ENCODE assay signal across 10 mouse cellular contexts in genomic region chrX:13656721-13657120, GRCm38 (mm10). TPM values are rescaled to one million over a fixed set of nuclear protein-coding genes. Genes with fewer than 3 reads are reported as not detected.
DNase-seq lines count a peak whose midpoint lies in the region; ATAC-seq and TF ChIP-seq lines count a peak whose summit lies in the region.
"Had no signal": no experiment of that assay in that cellular context is flagged by ENCODE, and none has a peak within 500 bp of the region (broad histone marks: within the 10 kb centered on the region; RNA-seq: fewer than 3 reads in every experiment).

No protein-coding gene starts in this region.

- no peaks in the 10 kb centered on the region for H3K27me3 ChIP-seq in heart, postnatal 0 days (ENCODE audit: control insufficient read depth, insufficient read depth, low read length)
- H3K27me3 ChIP-seq in heart, embryonic 11.5 days (ENCODE audit: control insufficient read depth, insufficient read depth, low read length) = no peaks in the 10 kb centered on the region
- no peaks in the 10 kb centered on the region for H3K27me3 ChIP-seq in cerebellum, adult 2 months (ENCODE audit: control insufficient read depth, insufficient read depth, low read length)

- no peak for TF ChIP-seq POLR2A in cerebellum, adult 2 months (IDR thresholded peaks at IDR 0.05; ENCODE audit: borderline replicate concordance, insufficient read depth, low read length)

- 15% methylated on average over 1 of the region's 1 CpGs for WGBS in heart, postnatal 0 days
- 7% methylated on average over 1 of the region's 1 CpGs for WGBS in heart, embryonic 11.5 days (ENCODE audit: insufficient replicate concordance)
- 11% methylated on average over 1 of the region's 1 CpGs for WGBS in cerebellum, adult 2 months

- no peaks in the 10 kb centered on the region for H3K9me3 ChIP-seq in heart, postnatal 0 days (replicated peaks; ENCODE audit: control insufficient read depth, low read length)
- no peaks in the 10 kb centered on the region for H3K9me3 ChIP-seq in heart, embryonic 11.5 days (replicated peaks; ENCODE audit: control insufficient read depth, low read length)

- no peaks in the 10 kb centered on the region for H3K4me1 ChIP-seq in heart, postnatal 0 days (ENCODE audit: control insufficient read depth, insufficient read depth)
- H3K4me1 ChIP-seq in heart, embryonic 11.5 days (ENCODE audit: control insufficient read depth, insufficient read depth, low read length) = no peaks in the 10 kb centered on the region
- 0 out of 2 replicates have a peak, but pooled peaks cover 2% of the 10 kb centered on the region for H3K4me1 ChIP-seq in cerebellum, adult 2 months (ENCODE audit: control insufficient read depth, insufficient read depth, low read length)

- TF ChIP-seq CTCF in heart, postnatal 0 days (IDR thresholded peaks at IDR 0.05; ENCODE audit: low read depth) = peak; percentile 59
- no peak for TF ChIP-seq CTCF in cerebellum, adult 2 months (IDR thresholded peaks at IDR 0.05; ENCODE audit: borderline replicate concordance, insufficient read depth, low read depth, low read length)

- no peak for ATAC-seq in heart, postnatal 0 days (ENCODE audit: insufficient read depth, low read depth)
- no peak for ATAC-seq in heart, embryonic 11.5 days (replicated peaks; ENCODE audit: insufficient number of reproducible peaks, low FRiP score, low TSS enrichment)
- no peak for ATAC-seq in activated CD4-positive, CD25-positive, alpha-beta regulatory T cell, adult 4 months

- no peak overlapping the region for H3K4me2 ChIP-seq in heart, postnatal 0 days (ENCODE audit: low read depth, low read length)
- no peak overlapping the region for H3K4me2 ChIP-seq in heart, embryonic 11.5 days

- H3K36me3 ChIP-seq in heart, postnatal 0 days (replicated peaks; ENCODE audit: control insufficient read depth, insufficient read depth, low read length) = no peaks in the 10 kb centered on the region
- no peaks in the 10 kb centered on the region for H3K36me3 ChIP-seq in heart, embryonic 11.5 days (ENCODE audit: control insufficient read depth, insufficient read depth, low read length)

- DNase-seq in heart, postnatal 0 days (ENCODE audit: low spot score) = peak; percentile 16
- DNase-seq in urinary bladder, postnatal 14 days (ENCODE audit: low spot score) = peak; percentile 57
- DNase-seq in urinary bladder, postnatal 10 days (ENCODE audit: low spot score) = no peak
- peak; percentile 21 to 28 for DNase-seq in cerebellum, adult 2 months
- DNase-seq in induced T-regulatory cell, adult 2 months (ENCODE audit: low read depth) = peak; percentile 81
- DNase-seq in mesoderm, embryonic 11.5 days (ENCODE audit: low read depth, low spot score) = peak; percentile 56

- H3K27ac ChIP-seq in heart, postnatal 0 days (ENCODE audit: low read depth) = no peak overlapping the region
- no peak overlapping the region for H3K27ac ChIP-seq in heart, embryonic 11.5 days (ENCODE audit: low read depth, low read length)
- H3K27ac ChIP-seq in cerebellum, adult 2 months (ENCODE audit: insufficient read depth, low read length) = no peak overlapping the region

- no peak for TF ChIP-seq EP300 in heart, postnatal 0 days (IDR thresholded peaks at IDR 0.05; ENCODE audit: low read depth)

- no peak overlapping the region for H3K9ac ChIP-seq in heart, postnatal 0 days (replicated peaks; ENCODE audit: low read depth, low read length)
- H3K9ac ChIP-seq in heart, embryonic 11.5 days (ENCODE audit: low read depth, low read length) = no peak overlapping the region

- H3K4me3 ChIP-seq in heart, postnatal 0 days (ENCODE audit: low read depth, low read length) = no peak overlapping the region
- H3K4me3 ChIP-seq in heart, embryonic 11.5 days (ENCODE audit: low read depth, low read length) = no peak overlapping the region
- H3K4me3 ChIP-seq in cerebellum, adult 2 months (replicated peaks; ENCODE audit: insufficient read depth, low read depth, low read length) = no peak overlapping the region

RNA-seq across cellular contexts. Expression of gene Gpr82, which starts 4.4 kb away (rescaled TPM):
- not detected in 2 replicates for total RNA-seq in heart, postnatal 0 days (2014; rRNA removed; ENCODE audit: low replicate concordance)
- polyA plus RNA-seq in heart, postnatal 0 days (2015; fragmentation: Nextera tagmentation; extraction: Ambion mirVana) = 0.05 and 0.14 TPM in 2 replicates
- 0.06 and 0.34 TPM in 2 replicates for polyA plus RNA-seq in heart, embryonic 11.5 days (2014; fragmentation: Nextera tagmentation; extraction: Ambion mirVana)
- polyA plus RNA-seq in cerebellum, adult 2 months (2012; rRNA removed) = not detected in 2 replicates
- polyA plus RNA-seq in activated CD4-positive, CD25-positive, alpha-beta regulatory T cell, adult 4 months (2017; shearing (Covaris generic)) = under 1 TPM in 1 of 2 experiments, not detected in 1; 0.53 TPM
- total RNA-seq: layer of hippocampus, postnatal 14 days had no signal
- polyA plus RNA-seq: small intestine, adult 2 months had no signal

RNA-seq across cellular contexts. Expression of gene Gpr34, which starts 24.8 kb away (rescaled TPM):
- not detected in 2 replicates for total RNA-seq in heart, postnatal 0 days (2014; rRNA removed; ENCODE audit: low replicate concordance)
- polyA plus RNA-seq in heart, postnatal 0 days (2015; fragmentation: Nextera tagmentation; extraction: Ambion mirVana) = 1.0 and 1.4 TPM in 2 replicates
- 0.62 and 0.75 TPM in 2 replicates for polyA plus RNA-seq in heart, embryonic 11.5 days (2014; fragmentation: Nextera tagmentation; extraction: Ambion mirVana)
- 2.7 and 3.1 TPM in 2 replicates for polyA plus RNA-seq in cerebellum, adult 2 months (2012; rRNA removed)
- polyA plus RNA-seq in activated CD4-positive, CD25-positive, alpha-beta regulatory T cell, adult 4 months (2017; shearing (Covaris generic)) = 10 to 100 TPM; 19.6 to 22.7 TPM
- polyA plus RNA-seq: small intestine, adult 2 months had no signal
